19 mouse cellular contexts compared by ENCODE assay signal in genomic region chr9:44314910-44315309, GRCm38 (mm10). TPM values are rescaled to one million over a fixed set of nuclear protein-coding genes. Genes with fewer than 3 reads are reported as not detected.
"Had no signal": no experiment of that assay in that cellular context is flagged by ENCODE, and none has a peak within 500 bp of the region (broad histone marks: within the 10 kb centered on the region; RNA-seq: fewer than 3 reads in every experiment).

No protein-coding gene starts in this region.

- H3K4me3 ChIP-seq: lung, embryonic 15.5 days; megakaryocyte, embryonic 14.5 days; midbrain, embryonic 12.5 days; neural tube, embryonic 12.5 days; stomach, embryonic 15.5 days had no signal

- H3K9me3 ChIP-seq: lung, embryonic 15.5 days; megakaryocyte, embryonic 14.5 days; midbrain, embryonic 12.5 days; neural tube, embryonic 12.5 days; stomach, embryonic 15.5 days had no signal

- H3K27ac ChIP-seq: lung, embryonic 15.5 days; macrophage; midbrain, embryonic 12.5 days; neural tube, embryonic 12.5 days; stomach, embryonic 15.5 days; stomach, postnatal 0 days had no signal

- DNase-seq: liver, postnatal 0 days; lung, adult 2 months; lung, postnatal 14 days; lung, postnatal 36 days; midbrain, embryonic 14.5 days; right cerebral cortex, postnatal 14 days; thymus, adult 2 months; thymus, postnatal 25 days; thymus, postnatal 4 days had no signal

- H3K4me2 ChIP-seq: lung, embryonic 15.5 days; midbrain, embryonic 12.5 days; neural tube, embryonic 12.5 days; stomach, embryonic 15.5 days had no signal

- H3K9ac ChIP-seq: liver, postnatal 0 days; lung, embryonic 15.5 days; midbrain, embryonic 12.5 days; neural tube, embryonic 12.5 days; stomach, embryonic 15.5 days had no signal

- ATAC-seq: liver, postnatal 0 days; lung, postnatal 0 days; midbrain, embryonic 16.5 days had no signal

- H3K27me3 ChIP-seq: lung, embryonic 15.5 days; megakaryocyte, embryonic 14.5 days; midbrain, embryonic 12.5 days; neural tube, embryonic 12.5 days; stomach, embryonic 15.5 days had no signal

RNA-seq across cellular contexts. Expression of gene Abcg4, which starts 26.5 kb away (rescaled TPM):
- total RNA-seq: monocyte, adult 5-6 weeks had no signal
- polyA plus RNA-seq: macrophage had no signal
